Mouse (Mus musculus): ENCODE results near the gene Fam53a.

DNA sequence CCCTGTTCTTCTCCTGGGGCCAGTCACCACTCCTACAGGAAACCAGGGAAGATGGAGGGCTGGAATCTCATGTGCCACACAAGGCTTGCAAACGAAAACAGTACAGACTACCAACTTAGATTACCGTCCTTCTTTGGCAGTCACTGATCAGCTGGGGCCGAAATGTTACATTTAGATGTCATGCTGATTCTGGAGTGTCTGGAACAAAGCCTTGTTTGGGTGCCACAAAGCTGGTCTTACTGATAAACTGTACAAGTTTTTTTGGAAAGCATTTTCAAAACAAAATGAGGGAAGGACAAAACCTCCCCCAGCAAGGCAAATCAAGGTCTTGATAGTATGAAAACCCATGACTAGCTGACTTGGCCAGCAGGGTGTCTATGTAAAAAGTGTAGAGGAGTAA is 5.7 kb downstream of the Fam53a start:
- TF ChIP-seq CTCF (IDR thresholded peaks at IDR 0.05; ENCODE audit: insufficient read depth, low read length): no peak
- no peak for TF ChIP-seq POLR2A (IDR thresholded peaks at IDR 0.05; ENCODE audit: borderline replicate concordance, extremely low read depth, low read depth, low read length)
